Mouse (Mus musculus) heart, postnatal 0 days (tissue): ENCODE data around the gene Acer3. TPM values are rescaled to one million over a fixed set of nuclear protein-coding genes. Genes with fewer than 3 reads are reported as not detected.
"Not testable (repeated sequence)": the region's sequence is repeated elsewhere in the genome, so short reads cannot be mapped to it uniquely, and the experiment has no call there.

Experiments
- ATAC-seq: fragments of 200-750 bp; cut with Nextera tagmentation; 2 replicates; pipeline ENCODE4 v1.8.0; 2017; ENCODE audit warnings: low read depth, moderate number of reproducible peaks, moderate library complexity; ENCODE audit not compliant: insufficient read depth
- DNase-seq: peaks from one replicate; pipeline ENCODE4 v3.0.0-alpha.2; 2016; ENCODE audit warnings: low spot score
- H3K27ac ChIP-seq: fragments of 300-500 bp; sonication (generic); 2 replicates; pipeline ENCODE4 v1.5.1; 2014; ENCODE audit warnings: low read depth, mild to moderate bottlenecking
- H3K27me3 ChIP-seq: fragments of 300-500 bp; sonication (generic); 2 replicates; pipeline ENCODE4 v1.6.1; 2014; ENCODE audit warnings: low read length, mixed read lengths; ENCODE audit not compliant: control insufficient read depth, insufficient read depth
- H3K36me3 ChIP-seq: fragments of 300-500 bp; sonication (generic); replicated peaks from 2 replicates; pipeline ENCODE4 v1.6.1; 2014; ENCODE audit warnings: low read length, mixed read lengths; ENCODE audit not compliant: control insufficient read depth, insufficient read depth
- H3K4me1 ChIP-seq: fragments of 300-500 bp; sonication (generic); 2 replicates; pipeline ENCODE4 v1.6.1; 2014; ENCODE audit warnings: antibody characterized with exemption; ENCODE audit not compliant: control insufficient read depth, insufficient read depth
- H3K4me2 ChIP-seq: fragments of 300-500 bp; sonication (generic); 2 replicates; pipeline ENCODE4 v1.6.1; 2014; ENCODE audit warnings: low read depth, mild to moderate bottlenecking, low read length, moderate library complexity
- H3K4me3 ChIP-seq: fragments of 300-500 bp; sonication (generic); 2 replicates; pipeline ENCODE4 v1.5.1; 2014; ENCODE audit warnings: low read depth, low read length
- H3K9ac ChIP-seq: fragments of 300-500 bp; sonication (generic); replicated peaks from 2 replicates; pipeline ENCODE4 v1.6.1; 2014; ENCODE audit warnings: low read depth, low read length, mixed read lengths
- H3K9me3 ChIP-seq: fragments of 300-500 bp; sonication (generic); replicated peaks from 2 replicates; pipeline ENCODE4 v1.6.1; 2016; ENCODE audit warnings: low read length; ENCODE audit not compliant: control insufficient read depth
- CTCF ChIP-seq: IDR thresholded peaks from 2 replicates; pipeline ENCODE4 v1.5.1; 2016; ENCODE audit warnings: antibody characterized with exemption, control low read depth, low read depth
- EP300 ChIP-seq: IDR thresholded peaks from 2 replicates; pipeline ENCODE4 v1.6.1; 2016; ENCODE audit warnings: antibody characterized with exemption, low read depth
- WGBS: fragments of 180-500 bp; shearing (Covaris S2); extraction: QIAGEN DNeasy Blood & Tissue Kit; methylation state at CpG from one replicate; pipeline ENCODE4 v1.1.7; 2014; 5-methylcytosine and 5-hydroxymethylcytosine counted together
- polyA plus RNA-seq: library from polyadenylated mRNA; unstranded; fragments of >200 nt; fragmentation: Nextera tagmentation; extraction: Ambion mirVana; gene quantifications from 2 replicates; pipeline ENCODE4 v1.2.1, GENCODE M21; 2015
- total RNA-seq: library from RNA; depleted of rRNA; stranded (reverse); fragments of >200 nt; gene quantifications from 2 replicates; pipeline ENCODE4 v1.2.3, GENCODE M21; 2014; ENCODE audit warnings: low replicate concordance

Gene Acer3
- total and polyA plus RNA-seq, 2 experiments from 2014 or later, result 5.6 to 21.4 TPM

DNA sequence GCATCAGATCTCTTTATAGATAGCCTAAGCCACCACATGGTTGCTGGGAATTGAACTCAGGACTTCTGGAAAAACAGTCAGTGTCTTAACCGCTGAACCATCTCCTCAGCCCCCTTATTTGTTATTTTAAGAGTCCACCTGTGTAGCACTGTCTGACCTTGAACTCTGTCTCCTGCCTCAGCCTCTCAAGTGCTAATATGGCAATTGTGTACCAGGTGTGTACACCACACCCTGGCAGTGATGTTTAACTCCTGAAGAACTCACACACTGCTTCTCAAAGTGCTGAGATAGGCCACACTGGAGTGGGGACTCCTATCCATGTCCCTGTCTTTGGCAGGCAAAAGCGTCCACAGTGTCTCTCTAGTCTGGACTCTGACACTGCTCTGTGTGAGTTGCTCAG, 132.3 kb downstream of the Acer3 start:
- ATAC-seq (no peak), DNase-seq (no peak)
- no peak for TF ChIP-seq CTCF
- no peak for TF ChIP-seq EP300
- Histone ChIP-seq H3K27ac (no peak overlapping the region), H3K4me2 (no peak overlapping the region), H3K9me3 (no peaks in the 10 kb centered on the region), H3K36me3 (no peaks in the 10 kb centered on the region), H3K27me3 (peaks cover 20% of the 10 kb centered on the region), H3K4me1 (peaks cover 6% of the 10 kb centered on the region; the same call in 1 of the 2 replicates), H3K9ac (no peak overlapping the region), H3K4me3 (no peak overlapping the region)
- WGBS, result 83% methylated on average over 2 of the region's 2 CpGs

DNA sequence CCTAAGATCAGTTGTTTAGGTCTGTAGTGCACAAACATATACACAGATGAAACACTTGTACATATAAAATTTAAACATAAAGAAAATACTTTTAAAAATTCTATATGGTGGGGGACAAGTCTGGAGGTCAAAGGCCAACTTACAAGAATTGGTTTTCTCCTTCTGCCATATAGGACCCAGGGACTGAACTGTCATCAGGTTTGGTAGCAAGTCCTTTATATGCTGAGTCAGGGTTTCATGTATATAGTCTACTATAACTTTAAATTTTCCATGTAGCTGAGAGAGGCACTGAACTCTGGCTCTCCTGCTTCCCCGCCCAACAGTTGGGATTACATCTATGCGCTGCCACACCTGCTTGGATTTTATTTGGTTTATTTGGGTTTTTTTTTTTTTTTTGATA, 132.8 kb downstream of the Acer3 start:
- Histone ChIP-seq H3K4me2 (no peak overlapping the region), H3K4me1 (peaks cover 1% of the 10 kb centered on the region; the same call in 1 of the 2 replicates), H3K9me3 (no peaks in the 10 kb centered on the region), H3K27ac (no peak overlapping the region), H3K27me3 (peaks cover 16% of the 10 kb centered on the region), H3K4me3 (no peak overlapping the region), H3K9ac (no peak overlapping the region), H3K36me3 (no peaks in the 10 kb centered on the region)
- WGBS, result 95% methylated on average over 2 of the region's 2 CpGs
- ATAC-seq, result no peak
- DNase-seq, result no peak
- TF ChIP-seq CTCF (no peak), EP300 (no peak)

DNA sequence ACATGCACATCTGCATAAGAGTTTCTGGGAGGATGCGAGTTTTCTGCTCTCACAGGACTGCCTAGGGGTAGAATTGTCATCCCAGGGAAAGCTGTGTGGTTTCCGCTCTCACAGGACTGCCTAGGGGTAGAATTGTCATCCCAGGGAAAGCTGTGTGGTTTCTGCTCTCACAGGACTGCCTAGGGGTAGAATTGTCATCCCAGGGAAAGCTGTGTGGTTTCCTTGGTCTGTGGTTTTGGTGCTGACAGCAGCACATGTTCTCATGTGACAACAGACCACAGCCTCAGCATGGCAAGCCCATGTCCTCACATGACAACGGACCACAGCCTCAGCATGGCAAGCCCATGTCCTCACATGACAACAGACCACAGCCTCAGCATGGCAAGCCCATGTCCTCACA, 133.7 kb downstream of the Acer3 start:
- not testable (repeated sequence) for ATAC-seq, H3K4me3 ChIP-seq, H3K36me3 ChIP-seq, DNase-seq, H3K27ac ChIP-seq, H3K4me2 ChIP-seq, H3K9me3 ChIP-seq, H3K9ac ChIP-seq, H3K27me3 ChIP-seq, H3K4me1 ChIP-seq
- WGBS, result 83% methylated on average over 3 of the region's 3 CpGs

DNA sequence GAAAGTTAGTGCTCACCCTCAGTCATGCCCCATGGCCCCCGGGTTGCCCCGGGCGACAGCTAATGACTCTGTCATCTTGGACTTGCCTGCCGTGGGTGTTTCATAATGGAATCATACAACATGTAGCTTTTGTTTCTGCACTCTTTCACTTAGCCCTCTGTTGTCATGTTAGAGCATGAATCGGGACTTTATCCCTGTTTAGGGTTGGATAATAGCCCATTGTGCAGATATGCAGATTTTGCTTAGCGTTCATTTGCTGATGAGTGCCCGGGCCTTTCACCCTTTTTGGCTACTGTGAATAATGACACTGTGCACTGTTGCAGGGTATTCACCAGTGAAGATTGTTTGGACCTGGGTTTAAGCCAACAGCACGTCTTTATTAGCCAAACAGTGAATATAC, 134.4 kb downstream of the Acer3 start:
- 74% methylated on average over 8 of the region's 8 CpGs for WGBS
- H3K4me2 ChIP-seq, result no peak overlapping the region

DNA sequence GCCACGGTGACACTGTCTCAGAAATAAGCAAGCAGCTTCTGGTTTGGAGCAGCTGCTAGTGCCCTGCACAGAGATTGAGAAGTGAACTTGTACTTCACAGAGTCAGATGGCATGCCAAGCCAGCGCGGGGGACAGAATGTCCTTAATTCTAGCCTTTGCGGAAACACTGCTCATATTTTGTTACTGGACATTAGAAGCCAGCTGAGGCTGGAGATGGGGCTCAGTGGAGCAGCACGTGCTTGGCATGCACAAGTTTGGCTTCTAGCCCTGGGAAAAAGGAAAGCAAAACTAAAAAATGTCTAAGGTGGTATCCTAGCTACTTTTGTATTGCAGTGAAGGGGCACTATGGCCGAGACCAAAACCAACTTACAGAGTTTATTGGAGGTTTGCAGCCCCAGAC, 135.7 kb downstream of the Acer3 start:
- Histone ChIP-seq H3K27me3 (no peaks in the 10 kb centered on the region), H3K4me3 (no peak overlapping the region), H3K36me3 (no peaks in the 10 kb centered on the region), H3K27ac (no peak overlapping the region), H3K4me2 (no peak overlapping the region), H3K9ac (no peak overlapping the region), H3K4me1 (no peaks in the 10 kb centered on the region), H3K9me3 (no peaks in the 10 kb centered on the region)
- ATAC-seq (no peak), DNase-seq (no peak)
- 65% methylated on average over 6 of the region's 6 CpGs for WGBS
- TF ChIP-seq CTCF (no peak), EP300 (no peak)

More for the DNA sequence above, 134.4 kb downstream of the Acer3 start:
- Histone ChIP-seq H3K36me3 (no peaks in the 10 kb centered on the region), H3K9ac (no peak overlapping the region), H3K9me3 (no peaks in the 10 kb centered on the region), H3K27ac (no peak overlapping the region), H3K27me3 (no peaks in the 10 kb centered on the region), H3K4me3 (no peak overlapping the region), H3K4me1 (no peaks in the 10 kb centered on the region)
- no peak for DNase-seq
- no peak for ATAC-seq
- TF ChIP-seq CTCF, result no peak
- no peak for TF ChIP-seq EP300

DNA sequence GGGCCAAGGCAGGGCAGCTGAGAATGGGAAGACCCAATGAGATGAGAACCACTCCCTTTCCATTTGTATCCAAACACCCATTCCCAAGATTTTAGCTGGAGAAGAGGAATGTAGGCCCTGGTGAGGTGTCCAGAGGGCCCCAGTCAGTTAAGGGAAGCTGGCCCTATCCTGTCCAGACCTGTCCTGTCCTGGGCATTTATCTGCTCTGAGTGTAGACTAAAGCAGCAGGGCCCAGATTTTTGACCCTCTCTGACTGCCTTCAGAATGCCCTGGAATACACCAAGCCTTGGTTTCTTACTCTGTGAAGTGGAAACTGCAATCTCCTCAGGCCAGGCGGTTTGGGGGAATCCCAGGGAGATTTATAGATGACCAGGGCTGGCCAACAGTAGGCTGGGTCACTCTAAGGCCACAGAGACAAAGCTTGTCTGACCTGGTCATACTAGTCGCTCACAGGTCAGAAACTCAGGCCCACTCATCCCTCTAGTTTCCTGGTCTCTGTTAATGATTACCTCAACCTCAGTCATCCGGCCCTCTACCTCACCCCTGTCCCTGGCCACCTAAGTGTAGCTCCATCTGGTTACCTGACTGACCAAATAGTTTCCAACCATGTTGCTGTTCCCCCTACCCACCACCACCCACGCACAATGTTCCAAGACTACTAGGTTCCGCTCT, 142.3 kb downstream of the Acer3 start:
- no peaks in the 10 kb centered on the region for H3K4me1 ChIP-seq
- H3K27ac ChIP-seq, result no peak overlapping the region
- DNase-seq (no peak), ATAC-seq (peak; percentile 36)
- H3K36me3 ChIP-seq, result no peaks in the 10 kb centered on the region
- H3K9ac ChIP-seq, result 0 out of 2 replicates have a peak overlapping the region, but pooled peaks have one; percentile 51
- 95% methylated on average over 5 of the region's 5 CpGs for WGBS
- peak overlapping the region; percentile 80 for H3K4me2 ChIP-seq
- TF ChIP-seq CTCF (no peak), EP300 (no peak)
- H3K4me3 ChIP-seq, result peak overlapping the region; percentile 72
- no peaks in the 10 kb centered on the region for H3K27me3 ChIP-seq
- no peaks in the 10 kb centered on the region for H3K9me3 ChIP-seq
